In the genomic region with DNA sequence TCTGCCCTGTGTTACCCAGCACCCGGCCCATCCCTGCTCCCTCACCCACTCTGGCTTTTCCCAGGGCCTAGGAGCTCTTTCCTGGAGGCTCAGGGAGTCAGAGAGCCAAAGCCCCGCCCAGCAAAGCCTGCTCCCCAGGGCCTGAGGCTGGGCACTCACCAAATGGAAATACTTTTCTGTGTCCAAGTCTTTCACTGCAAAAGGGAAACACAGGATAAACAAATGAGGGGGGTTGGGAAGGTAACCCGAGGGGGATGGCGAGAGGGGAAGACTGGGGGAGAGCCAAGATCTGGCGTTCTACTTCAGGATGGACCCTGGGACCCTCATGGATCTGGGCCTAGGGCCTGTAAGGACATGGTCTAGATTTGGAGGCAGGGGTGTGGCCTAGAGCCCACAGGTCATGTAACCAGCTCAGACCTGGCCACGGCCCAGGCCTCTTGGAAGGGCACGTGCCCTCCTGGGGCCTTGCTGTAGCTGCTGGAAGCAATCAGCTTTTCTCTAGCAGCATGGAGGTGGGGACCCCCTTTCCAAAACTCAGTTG, we compare ENCODE assay signal across 11 mouse cellular contexts. TPM values are rescaled to one million over a fixed set of nuclear protein-coding genes. Genes with fewer than 3 reads are reported as not detected.
DNase-seq lines count a peak whose midpoint lies in the region; ATAC-seq lines count a peak whose summit lies in the region.
"Had no signal": no experiment of that assay in that cellular context is flagged by ENCODE, and none has a peak within 500 bp of the region (broad histone marks: within the 10 kb centered on the region; RNA-seq: fewer than 3 reads in every experiment).

No protein-coding gene starts in this region.

- H3K9ac ChIP-seq in kidney, embryonic 16.5 days (replicated peaks; ENCODE audit: low read length), result no peak overlapping the region
- H3K9ac ChIP-seq in embryonic facial prominence, embryonic 14.5 days (ENCODE audit: low read depth, low read length), result no peak overlapping the region

- no peaks in the 10 kb centered on the region for H3K9me3 ChIP-seq in kidney, embryonic 16.5 days (ENCODE audit: low read length)
- no peaks in the 10 kb centered on the region for H3K9me3 ChIP-seq in embryonic facial prominence, embryonic 14.5 days (ENCODE audit: control insufficient read depth, low read length)

- peak; percentile 87 for DNase-seq in kidney, adult 11 months
- peak; percentile 76 for DNase-seq in embryonic facial prominence, embryonic 14.5 days (ENCODE audit: low spot score)
- DNase-seq in heart, postnatal 4 days, result peak; percentile 92
- peak; percentile 71 for DNase-seq in ovary, adult 18-20 months (ENCODE audit: low spot score)
- no peak for DNase-seq in layer of hippocampus, postnatal 25 days (ENCODE audit: extremely low spot score in 1 of 2, low spot score in 1 of 2)
- no peak for DNase-seq in frontal cortex, postnatal 10 days (ENCODE audit: low spot score in 2 of 2)
- DNase-seq in right cerebral cortex, postnatal 36 days (ENCODE audit: low spot score in 2 of 2), result no peak

- H3K4me1 ChIP-seq in kidney, embryonic 16.5 days (ENCODE audit: insufficient read depth, low read length), result peaks cover 33% of the 10 kb centered on the region
- peaks cover 30% of the 10 kb centered on the region for H3K4me1 ChIP-seq in embryonic facial prominence, embryonic 14.5 days (ENCODE audit: control insufficient read depth, insufficient read depth, low read length)

- no peak overlapping the region for H3K27ac ChIP-seq in kidney, embryonic 16.5 days (ENCODE audit: low read length)
- H3K27ac ChIP-seq in embryonic facial prominence, embryonic 14.5 days (replicated peaks; ENCODE audit: low read depth, low read length), result peak overlapping the region; percentile 44
- H3K27ac ChIP-seq: macrophage had no signal

- no peaks in the 10 kb centered on the region for H3K27me3 ChIP-seq in kidney, embryonic 16.5 days (ENCODE audit: insufficient read depth, low read length)
- no peaks in the 10 kb centered on the region for H3K27me3 ChIP-seq in embryonic facial prominence, embryonic 14.5 days (replicated peaks; ENCODE audit: control insufficient read depth, insufficient read depth, low read length)
- H3K27me3 ChIP-seq: CH12.LX had no signal

- WGBS in kidney, embryonic 16.5 days, result 63% methylated on average over 7 of the region's 7 CpGs
- WGBS in embryonic facial prominence, embryonic 14.5 days, result 45% methylated on average over 7 of the region's 7 CpGs

- H3K4me2 ChIP-seq in kidney, embryonic 16.5 days (replicated peaks; ENCODE audit: low read depth, low read length), result no peak overlapping the region
- H3K4me2 ChIP-seq in embryonic facial prominence, embryonic 14.5 days (ENCODE audit: low read depth, low read length), result no peak overlapping the region

- H3K36me3 ChIP-seq in kidney, embryonic 16.5 days (ENCODE audit: insufficient read depth, low read length), result peaks cover 58% of the 10 kb centered on the region
- peaks cover 22% of the 10 kb centered on the region for H3K36me3 ChIP-seq in embryonic facial prominence, embryonic 14.5 days (ENCODE audit: control insufficient read depth, insufficient read depth, low read length)

- no peak overlapping the region for H3K4me3 ChIP-seq in kidney, embryonic 16.5 days (ENCODE audit: low read length)
- no peak overlapping the region for H3K4me3 ChIP-seq in embryonic facial prominence, embryonic 14.5 days (ENCODE audit: low read depth, low read length)

- ATAC-seq in kidney, embryonic 16.5 days (ENCODE audit: low FRiP score, low TSS enrichment), result no peak
- ATAC-seq in embryonic facial prominence, embryonic 14.5 days (ENCODE audit: low read depth), result 0 out of 2 replicates have a peak, but pooled peaks have one; percentile 14

RNA-seq across cellular contexts. Expression of a gene that starts 14.5 kb away (rescaled TPM):
- polyA plus RNA-seq in kidney, embryonic 16.5 days (2015; fragmentation: Nextera tagmentation; extraction: Ambion mirVana), result not detected in 2 replicates
- polyA plus RNA-seq in embryonic facial prominence, embryonic 14.5 days (2014; fragmentation: Nextera tagmentation; extraction: Ambion mirVana), result not detected in 2 replicates
- total RNA-seq in heart, postnatal 4 days (2021), result not detected
- not detected for total RNA-seq in layer of hippocampus, postnatal 25 days (2021)
- total RNA-seq: common myeloid progenitor, adult 5-6 weeks had no signal
- polyA plus RNA-seq: macrophage had no signal

RNA-seq across cellular contexts. Expression of a gene that starts 27.7 kb away (rescaled TPM):
- 0.16 and 0.37 TPM in 2 replicates for polyA plus RNA-seq in kidney, embryonic 16.5 days (2015; fragmentation: Nextera tagmentation; extraction: Ambion mirVana)
- 0.51 and 1.0 TPM in 2 replicates for polyA plus RNA-seq in embryonic facial prominence, embryonic 14.5 days (2014; fragmentation: Nextera tagmentation; extraction: Ambion mirVana)
- under 1 TPM; 0.24 to 0.34 TPM for total RNA-seq in heart, postnatal 4 days (2021)
- under 1 TPM; 0.49 to 0.59 TPM for total RNA-seq in layer of hippocampus, postnatal 25 days (2021)
- total RNA-seq: common myeloid progenitor, adult 5-6 weeks had no signal
- polyA plus RNA-seq: macrophage had no signal

RNA-seq across cellular contexts. Expression of a gene that starts 35.6 kb away (rescaled TPM):
- 55.5 and 62.4 TPM in 2 replicates for polyA plus RNA-seq in kidney, embryonic 16.5 days (2015; fragmentation: Nextera tagmentation; extraction: Ambion mirVana)
- polyA plus RNA-seq in embryonic facial prominence, embryonic 14.5 days (2014; fragmentation: Nextera tagmentation; extraction: Ambion mirVana), result 45.5 and 46.9 TPM in 2 replicates
- total RNA-seq in heart, postnatal 4 days (2021), result 100 to 1,000 TPM; 191 to 208 TPM
- total RNA-seq in layer of hippocampus, postnatal 25 days (2021), result 10 to 100 TPM; 17.8 to 24.5 TPM

Comparison
In these comparisons a context has a peak if more than half of its experiments do, and no peak if none do; other contexts are left out.
1. DNase-seq: peak in kidney, adult 11 months (single experiment), embryonic facial prominence, embryonic 14.5 days (single experiment), heart, postnatal 4 days (single experiment) and ovary, adult 18-20 months (single experiment); none in layer of hippocampus, postnatal 25 days (0 of 2), frontal cortex, postnatal 10 days (0 of 2) and right cerebral cortex, postnatal 36 days (0 of 2).
2. RNA of a gene that starts 35.6 kb away (total RNA-seq): 191 to 208 TPM in heart, postnatal 4 days; 17.8 to 24.5 TPM in layer of hippocampus, postnatal 25 days; every median in the first group is over 4 times any median in the second.